Mouse (Mus musculus) natural killer cell, adult 2 months (primary cell): ENCODE measurements around the gene Cd3d.

ENCODE experiments used
- DNase-seq, 2 experiments: peaks; one replicate each; pipeline ENCODE4 v3.0.0; 2022; ENCODE audit warnings: low spot score in 2 of 2

The Cd3d gene

DNA sequence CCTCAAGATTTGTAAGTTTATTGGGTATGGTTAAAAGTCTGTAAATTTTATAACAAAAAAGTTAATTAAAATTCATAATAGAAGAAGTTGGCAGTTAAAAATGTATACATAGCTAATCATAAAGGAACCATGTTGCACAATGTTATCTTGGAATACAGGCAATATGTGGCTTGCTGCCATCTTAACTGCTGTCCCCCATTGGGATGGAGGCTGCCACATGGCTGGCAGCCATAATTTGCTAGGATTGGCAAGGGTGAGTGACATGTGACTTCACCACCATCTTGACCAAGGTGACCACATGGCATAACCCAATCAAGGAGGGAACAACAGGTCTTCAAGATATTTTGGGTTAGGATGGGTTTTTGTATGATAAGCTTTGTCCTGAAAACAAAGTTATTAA is 10.7 kb downstream of the Cd3d start:
- DNase-seq, result no peak

DNA sequence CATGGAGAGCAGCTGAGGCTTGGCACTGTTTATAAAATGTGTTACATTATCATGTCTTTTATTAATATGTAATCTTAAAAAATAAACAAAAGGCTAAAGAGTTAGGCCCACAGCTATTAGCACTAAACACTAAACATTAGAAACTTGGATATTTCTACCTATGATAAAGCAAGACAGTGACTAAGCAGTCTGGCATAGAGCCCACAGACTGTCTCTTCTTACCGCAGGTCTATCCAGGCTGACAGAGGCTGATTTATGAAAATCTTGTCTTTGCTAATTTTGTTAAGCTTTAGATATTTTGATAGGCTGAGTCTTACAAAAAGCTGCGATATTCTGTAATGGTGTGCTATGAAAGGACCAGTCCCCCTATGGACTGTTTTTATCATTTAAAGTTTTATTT is 11.7 kb downstream of the Cd3d start:
- DNase-seq, result no peak

DNA sequence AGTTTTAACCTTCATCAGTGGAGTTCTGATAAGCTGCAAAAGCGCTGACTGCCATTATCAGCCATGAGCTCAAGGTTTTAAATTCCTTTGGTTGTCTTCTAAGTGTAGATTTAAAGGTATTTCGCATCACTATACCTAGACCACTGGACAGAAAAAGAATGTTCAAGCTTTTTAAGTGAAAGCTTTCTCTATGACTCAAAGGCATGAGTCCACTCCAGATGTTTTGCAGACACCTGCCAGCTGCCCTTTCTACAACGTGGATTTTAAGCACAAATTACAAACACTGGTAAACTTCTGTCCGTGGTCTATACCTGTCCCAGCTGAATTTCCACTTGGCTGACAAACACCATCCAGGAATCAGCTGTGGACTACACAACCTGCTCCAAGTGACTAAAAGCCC is 13.4 kb downstream of the Cd3d start:
- DNase-seq, result no peak

DNA sequence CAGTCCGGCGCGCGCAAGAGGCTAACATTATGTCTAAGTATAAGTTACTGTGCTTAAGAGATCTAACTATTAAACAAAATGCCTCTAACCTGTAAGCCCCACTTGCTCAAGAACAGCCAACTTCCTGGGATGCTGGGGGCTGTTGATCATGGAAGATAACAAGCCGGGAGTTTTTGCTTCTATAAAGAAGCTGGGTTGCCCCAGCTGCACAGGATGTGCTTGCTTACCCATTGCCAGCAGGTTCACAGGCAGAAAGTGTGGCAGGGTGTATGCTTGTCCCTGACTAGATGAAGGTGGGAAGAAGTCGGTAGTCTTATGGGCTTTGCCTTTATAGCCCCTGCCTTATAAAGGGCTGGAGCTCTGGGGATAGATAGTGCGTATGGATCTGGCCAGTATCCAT is 15.0 kb downstream of the Cd3d start:
- DNase-seq, result no peak

DNA sequence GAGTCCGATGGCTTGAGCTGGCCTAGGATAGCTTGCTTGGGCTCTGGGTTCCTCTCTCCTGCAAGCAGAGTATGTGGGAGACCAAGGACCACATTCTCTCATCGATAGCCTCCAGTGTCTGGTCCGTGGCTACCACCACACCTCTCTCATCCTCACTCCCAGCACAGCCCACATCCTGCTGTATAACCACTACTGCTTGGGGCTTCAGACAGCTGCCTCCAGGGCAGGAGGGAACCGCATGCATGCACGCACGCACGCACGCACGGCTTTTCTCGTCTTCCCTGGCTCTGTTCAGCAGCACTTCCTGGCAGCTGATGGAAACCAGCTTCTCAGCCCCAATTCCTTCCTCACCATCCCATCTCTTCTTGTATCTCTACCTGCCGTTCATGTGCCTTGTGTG is 16.6 kb downstream of the Cd3d start:
- DNase-seq, result peak; percentile 21 to 38

DNA sequence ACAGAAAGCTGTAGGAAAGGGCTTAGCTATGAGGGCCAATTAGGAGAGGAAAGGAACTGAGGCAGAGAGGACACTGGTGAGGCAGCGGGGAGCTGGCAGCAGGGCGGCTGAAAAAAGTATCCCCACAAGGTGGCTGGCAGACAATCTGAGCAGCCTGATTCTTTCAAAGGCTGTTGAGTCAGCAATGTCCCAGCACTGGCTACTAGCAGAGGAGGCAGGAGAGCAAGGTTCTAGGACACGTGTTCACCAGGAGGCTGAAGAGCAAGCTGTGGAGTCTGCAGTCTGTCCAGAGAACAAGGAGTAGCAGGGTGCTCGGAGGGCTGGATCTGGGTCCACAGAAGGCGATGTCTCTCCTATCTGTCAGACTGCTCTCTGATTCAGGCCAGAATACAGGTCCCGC is 17.6 kb downstream of the Cd3d start:
- DNase-seq, result no peak

DNA sequence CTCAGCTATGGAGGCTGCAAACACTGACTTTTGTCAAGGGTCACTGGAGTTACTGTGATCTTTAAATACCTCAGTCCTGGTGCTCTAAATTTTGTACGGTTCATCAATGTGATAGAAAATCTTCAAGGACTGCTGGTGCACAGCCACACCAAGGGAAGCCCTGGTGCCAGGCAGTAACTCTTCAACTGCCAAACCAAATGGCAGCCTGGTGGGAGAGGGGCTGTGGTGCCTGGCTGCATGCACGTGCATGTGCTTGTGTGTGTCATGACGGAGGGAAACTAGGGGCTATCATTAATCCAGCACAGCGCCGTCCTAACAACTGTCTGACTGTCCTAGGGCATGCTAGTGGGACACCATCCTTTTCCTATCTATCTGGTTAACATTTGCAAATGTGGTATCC is 18.2 kb downstream of the Cd3d start:
- no peak for DNase-seq

DNA sequence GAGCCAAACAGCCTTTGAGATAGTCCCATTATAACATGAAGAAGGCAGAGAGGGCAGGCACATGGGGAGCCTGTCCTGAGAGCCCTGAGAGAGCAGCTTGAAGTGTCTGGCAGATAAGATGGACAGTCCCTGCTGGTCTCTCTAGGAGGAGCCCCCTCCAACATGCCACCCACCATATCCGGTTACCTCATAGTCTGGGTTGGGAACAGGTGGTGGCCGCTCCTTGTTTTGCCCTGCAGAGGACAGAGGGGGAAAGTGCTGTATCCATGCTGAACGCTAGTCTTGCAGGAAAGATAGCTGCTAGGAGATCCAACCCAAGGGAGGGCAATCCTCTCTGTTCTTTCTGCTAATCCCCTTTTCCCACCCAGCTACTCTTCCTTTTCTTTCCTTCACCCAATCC is 18.7 kb downstream of the Cd3d start:
- no peak for DNase-seq

DNA sequence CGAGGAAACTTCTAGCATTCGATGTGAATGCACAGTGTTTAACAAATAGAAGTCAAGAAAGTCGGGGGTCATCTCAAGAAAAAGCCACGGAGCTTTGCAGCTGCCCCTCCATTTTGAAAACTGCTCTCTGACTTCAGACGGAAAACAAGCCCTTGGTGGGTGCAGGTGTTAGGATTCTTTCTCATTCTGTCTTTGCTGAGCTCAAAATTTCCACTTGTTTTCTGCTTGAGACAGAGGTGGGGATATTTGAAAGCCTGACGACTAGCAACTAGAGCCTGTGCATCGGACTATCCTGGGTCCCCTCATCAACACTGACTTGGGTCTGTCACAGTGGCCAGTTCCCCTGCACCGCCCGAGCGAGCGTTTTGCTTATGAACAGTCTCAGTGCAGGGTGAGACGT is 25.8 kb downstream of the Cd3d start:
- no peak for DNase-seq

DNA sequence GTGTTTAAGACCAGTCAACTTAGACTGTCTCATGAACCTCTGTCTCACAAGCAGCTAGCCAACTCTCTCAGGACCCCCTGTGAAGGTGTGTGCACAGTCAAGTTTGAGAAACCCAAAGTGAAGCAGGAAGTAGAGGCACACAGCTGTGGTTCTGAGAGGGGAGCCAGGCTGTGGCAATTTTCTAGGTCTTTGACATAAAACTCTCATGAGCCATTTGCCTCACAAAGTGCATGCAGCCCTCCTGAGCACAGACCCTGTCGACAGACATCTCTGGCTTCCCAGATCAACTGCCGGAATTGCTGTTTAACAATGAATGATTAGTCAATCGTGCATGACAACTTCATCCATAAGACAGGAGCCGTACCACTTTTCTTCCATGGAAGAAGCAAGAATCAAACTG is 26.8 kb downstream of the Cd3d start:
- no peak for DNase-seq

DNA sequence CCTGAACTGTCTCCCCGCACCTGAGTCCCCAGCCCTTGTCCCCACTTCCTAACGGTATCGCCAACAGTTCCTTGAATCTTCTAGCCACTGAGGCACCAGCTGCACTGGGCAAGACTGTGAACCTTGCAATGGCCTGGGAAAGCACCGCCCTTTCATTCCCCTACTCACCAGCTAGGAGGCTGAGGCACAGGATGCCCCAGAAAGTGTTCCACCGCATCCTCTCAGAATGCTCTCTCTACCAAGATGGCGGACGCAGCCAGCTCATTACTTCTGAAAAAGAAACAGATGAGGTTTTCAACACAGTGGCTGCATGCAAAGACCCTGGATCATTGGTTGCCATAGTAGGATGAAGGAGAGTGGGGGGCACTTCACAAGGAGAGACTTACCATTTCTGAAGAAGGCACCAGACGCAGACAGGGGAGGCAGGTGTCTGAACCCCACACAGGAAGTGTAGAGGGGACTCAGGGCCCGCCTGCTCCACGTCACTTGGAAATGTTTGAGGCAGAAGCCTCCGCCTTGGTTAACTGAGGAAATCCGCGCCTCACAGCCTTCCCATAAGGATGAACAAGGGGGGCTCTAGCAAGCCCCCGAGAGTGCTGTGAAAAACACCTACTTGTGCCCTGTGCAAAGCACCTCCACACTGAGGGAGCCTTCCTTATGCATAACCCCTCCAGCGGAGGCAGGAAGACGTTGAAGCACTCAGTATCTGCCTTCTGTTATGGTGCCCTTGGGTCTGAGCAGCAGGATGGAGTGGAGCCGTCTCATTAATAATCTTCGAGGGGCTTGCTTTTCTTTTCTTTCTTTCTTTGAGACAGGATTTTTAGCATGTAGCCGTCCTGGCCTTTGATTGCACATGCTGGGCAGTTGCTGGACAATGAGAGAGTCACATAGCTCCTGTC is 27.8 kb downstream of the Cd3d start, which contains the start of gene Cd3e:
Cd3e (minus strand) TSS at position 448 of the 899 bp plus-strand sequence.
- DNase-seq, result no peak

DNA sequence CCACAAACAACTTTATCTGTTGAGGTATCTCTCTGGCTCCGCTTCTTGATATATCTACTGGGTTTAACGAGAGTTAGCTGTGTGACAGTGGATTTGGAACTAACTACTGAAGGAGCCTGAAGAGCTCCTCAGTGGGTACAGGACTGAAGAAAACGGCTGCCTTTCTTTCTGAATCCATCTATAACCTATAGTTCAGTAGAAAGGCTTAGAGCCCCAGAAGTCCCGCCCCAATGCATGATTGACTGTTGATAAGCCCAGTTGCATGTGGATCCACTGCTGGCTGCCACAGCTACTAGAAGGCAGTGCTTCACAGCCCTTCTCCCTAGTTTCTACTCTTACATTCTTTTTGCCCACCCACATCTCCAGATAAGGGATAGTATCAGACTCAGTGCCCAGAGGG is 28.9 kb downstream of the Cd3d start:
- no peak for DNase-seq

DNA sequence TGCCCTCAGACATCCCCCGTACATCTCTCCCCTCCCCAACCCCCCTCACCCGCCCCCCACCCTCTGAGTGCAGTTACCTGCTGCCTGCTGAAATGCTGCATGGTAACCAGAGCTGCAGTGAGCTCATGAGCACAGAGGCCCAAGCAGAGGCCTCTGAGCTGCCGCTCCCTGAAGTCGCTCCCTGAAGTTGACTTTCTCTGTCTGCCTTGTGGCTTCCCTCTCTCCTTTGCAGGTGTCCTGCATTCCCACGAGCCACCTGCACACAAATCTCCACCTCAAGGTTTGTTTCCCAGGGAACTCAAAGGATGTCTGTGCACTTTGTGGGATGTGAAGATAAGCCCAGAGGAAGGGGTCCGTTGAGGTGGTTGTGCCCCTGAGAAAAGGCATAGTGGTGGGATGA is 29.7 kb downstream of the Cd3d start:
- DNase-seq, result no peak

DNA sequence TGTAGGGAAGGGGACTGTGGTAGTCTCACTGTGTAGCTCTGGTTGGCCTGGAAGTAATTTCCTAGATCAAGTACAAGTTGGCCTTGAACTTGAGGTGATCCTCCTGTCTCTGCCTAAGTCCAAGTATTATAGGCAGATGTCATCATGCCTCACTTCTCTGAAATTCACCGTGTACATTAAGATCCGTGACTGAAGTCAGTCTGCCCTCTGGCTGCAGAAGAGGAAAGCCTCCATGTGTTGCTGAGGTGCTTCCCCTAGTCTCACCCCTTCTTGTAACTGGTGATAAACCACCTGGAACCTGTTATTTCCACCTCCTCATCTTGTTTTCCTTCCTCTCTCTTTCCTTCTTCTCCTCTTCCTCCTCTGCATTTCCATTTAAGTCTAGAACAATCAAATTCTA is 33.3 kb downstream of the Cd3d start:
- DNase-seq, result peak in 1 of 2 experiments; percentile 10

DNA sequence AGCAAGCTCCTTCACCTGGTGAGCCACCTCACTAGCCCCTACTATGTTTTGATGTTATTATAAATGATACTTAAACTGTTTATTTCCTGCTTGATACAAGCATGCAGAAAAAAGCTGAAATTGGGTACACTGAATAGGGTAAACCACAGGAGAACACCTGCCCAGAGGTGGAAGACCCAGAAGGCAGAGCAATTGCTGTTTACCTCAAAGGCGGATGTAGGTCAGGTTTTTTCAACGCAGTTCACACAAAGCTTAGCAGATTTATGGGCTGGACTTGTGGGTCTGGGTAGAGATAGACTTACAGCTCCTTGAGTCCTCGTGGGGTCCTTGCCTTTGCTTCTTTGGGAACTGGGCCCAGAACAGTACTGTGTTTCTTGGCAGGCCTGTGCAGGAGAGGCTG is 34.3 kb downstream of the Cd3d start:
- no peak for DNase-seq

DNA sequence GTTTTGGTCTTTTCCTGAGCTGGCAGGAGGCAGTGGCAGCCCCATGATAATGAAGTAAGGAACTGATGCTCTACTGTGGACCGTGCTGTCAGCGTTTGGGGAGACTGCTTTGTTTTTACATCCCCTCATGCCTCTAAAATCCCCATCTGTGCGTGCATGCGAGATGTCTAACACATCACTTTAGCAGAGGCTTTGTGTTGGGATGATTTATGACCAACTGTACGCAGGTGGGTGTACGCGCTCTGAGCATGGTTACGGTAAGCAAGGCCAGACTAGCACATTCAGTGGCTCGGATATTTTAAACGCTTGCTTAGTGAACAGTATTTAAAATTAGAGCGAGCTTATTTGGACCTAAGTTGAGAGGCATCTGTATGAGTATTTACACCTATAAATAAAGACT is 36.4 kb downstream of the Cd3d start:
- DNase-seq, result no peak

DNA sequence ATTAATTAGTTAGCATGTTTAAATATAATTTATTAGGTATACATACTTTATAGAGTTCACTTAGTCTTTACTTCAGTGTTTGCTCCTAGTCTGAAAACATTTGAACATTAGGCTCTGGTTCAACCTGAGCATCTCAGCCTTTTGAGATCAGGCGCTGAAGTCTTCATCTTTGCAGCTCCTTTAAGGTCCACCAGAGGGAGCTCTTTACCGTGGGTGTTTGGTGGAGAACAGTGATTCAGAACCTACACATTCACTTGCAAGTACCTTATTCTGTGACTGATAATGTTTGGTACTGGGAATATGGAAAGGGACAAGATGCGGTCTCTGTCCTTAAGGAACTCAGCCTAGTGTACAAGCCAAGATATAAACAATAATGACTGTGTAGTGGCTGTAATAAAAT is 41.2 kb downstream of the Cd3d start:
- DNase-seq, result peak; percentile 46 to 65

DNA sequence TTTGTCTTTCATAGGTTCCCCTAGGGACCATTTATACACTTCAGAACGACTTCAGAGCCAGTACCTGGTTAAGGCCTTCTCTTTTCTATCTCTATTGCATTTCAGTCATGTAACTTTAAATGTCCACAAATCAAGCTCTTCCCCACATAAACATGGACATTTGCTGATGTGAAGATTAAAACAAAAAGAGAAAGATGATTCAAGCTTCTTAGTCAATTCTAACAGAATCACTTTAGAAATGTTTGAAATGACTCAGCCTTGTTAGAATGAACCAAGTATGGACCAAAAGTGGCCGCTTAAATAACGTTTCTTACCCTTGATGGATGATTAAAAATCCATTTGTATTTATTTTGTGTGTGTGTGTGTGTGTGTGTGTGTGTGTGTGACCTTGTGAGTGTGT is 42.1 kb downstream of the Cd3d start:
- no peak for DNase-seq

DNA sequence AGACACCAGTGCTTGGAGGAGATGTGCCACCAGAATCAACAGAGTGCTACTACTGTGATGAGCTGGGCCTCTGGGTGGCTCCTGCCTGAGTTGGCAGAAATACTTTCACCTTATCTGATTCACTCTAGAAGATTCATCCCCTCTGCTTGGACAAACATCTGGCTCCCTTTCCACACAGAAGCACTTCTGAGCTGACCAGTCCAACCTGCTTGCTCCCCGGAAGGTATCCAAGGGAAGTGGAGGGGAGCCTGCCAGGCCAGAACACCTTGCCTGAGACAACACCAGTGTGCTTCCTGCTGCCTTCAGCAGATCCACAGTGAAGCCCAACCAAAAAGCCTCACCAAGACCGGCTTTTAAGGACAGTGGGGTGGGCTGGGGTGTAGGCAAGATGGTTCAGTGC is 42.6 kb downstream of the Cd3d start:
- DNase-seq, result no peak

DNA sequence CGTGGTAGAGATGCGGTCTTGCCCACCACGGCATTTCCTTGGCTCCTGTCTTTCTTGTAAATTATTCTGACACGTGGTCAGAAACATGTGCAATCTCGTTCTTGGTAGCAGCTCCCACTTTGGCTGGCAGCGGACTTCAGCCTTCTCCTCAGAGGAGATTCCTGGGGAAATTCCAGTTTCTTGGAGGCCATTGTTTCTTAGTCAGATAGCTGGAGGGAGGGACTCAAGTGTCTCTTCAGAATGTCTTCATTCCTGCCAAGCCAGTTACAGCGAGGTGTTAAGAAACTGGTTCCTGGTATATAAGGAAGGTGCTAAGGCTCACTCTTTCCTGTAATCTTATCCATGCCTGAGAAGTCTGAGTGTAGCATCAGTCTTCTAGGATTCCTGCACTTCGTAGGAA is 45.8 kb downstream of the Cd3d start:
- DNase-seq, result no peak

DNA sequence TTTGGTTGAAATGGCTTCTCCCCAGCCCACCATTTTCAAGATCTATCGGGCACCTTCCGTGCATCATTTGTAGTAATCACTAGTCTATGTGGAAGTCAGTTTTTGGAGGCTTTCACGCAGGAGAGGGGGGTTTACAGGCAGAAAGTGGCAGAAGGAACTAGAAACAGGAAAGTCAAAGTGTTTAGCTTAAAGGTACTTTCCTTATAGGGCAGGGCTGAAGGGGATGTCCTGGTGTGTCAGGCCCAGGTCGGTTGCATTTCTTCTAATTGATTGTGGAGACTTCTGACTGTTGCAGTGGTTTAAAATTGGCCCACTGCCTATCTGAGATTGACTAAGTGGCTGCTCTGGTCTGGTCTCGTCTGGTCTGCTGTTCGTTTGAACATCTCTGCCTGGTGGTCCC is 48.8 kb downstream of the Cd3d start:
- DNase-seq, result no peak

DNA sequence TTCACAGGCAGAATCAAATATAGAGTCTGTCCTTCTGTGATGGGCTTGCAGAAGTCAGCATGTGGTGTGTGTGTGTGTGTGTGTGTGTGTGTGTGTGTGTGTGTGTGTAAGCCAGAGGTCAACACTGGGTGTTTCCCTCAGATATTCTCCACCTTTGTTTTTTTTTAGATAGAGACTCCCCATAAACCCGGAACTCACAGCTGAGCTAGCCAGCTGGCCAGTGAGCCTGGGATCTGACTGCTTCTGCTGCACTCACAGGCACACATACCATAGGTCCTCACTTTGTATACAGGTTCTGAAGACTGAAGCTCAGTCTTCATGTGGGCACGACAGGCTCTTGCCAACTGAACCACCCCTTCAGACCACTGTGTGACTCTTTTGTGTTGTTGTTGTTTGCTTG is 50.7 kb downstream of the Cd3d start:
- no peak for DNase-seq

DNA sequence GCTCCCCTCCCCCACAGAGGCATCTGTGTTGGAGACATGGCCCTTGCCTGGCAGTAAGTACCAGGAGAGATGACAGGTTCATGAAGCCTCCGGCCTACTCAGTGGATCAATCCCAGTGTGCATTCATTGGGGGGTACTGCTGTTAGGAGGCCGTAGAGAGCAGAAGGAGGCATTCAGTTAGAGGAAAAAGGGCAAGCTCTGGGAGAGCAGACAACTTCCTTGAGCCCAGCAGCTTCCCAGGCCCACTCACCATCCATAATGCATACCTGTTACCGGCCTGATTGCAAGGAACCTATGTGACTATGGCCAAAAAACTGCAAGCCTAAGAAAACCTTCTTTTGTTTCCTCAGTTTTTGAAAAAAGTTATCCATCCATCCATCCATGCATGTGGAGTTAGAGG is 52.9 kb downstream of the Cd3d start:
- DNase-seq, result no peak
